Mouse (Mus musculus) ovary, postnatal 10 days (tissue): Measurements from ENCODE around the gene Ninl.
A peak's percentile ranks its signal among the peaks of the same experiment; 100 is the strongest.

Source experiments
- DNase-seq: peaks from one replicate; pipeline ENCODE4 v3.0.0; 2022; ENCODE audit warnings: low spot score

Ninl gene

GRCm38 (mm10) chr2:151039232-151039695 is at the start of gene Ninl, which contains the start of gene Nanp:
TSS of gene Ninl (minus strand) at chr2:151039382.
TSS of gene Nanp (minus strand) at chr2:151039398.
- DNase-seq, result peak; percentile 82

- DNase-seq, result no peak
Observed at GRCm38 (mm10) chr2:151056637-151057036, 17.5 kb upstream of the Ninl start.

- no peak for DNase-seq
Observed at GRCm38 (mm10) chr2:151040411-151040810, 1.2 kb upstream of the Ninl start.

GRCm38 (mm10) chr2:151039726-151040125 is 544 bp upstream of the Ninl start:
- DNase-seq, result no peak

GRCm38 (mm10) chr2:151038811-151039222 is 365 bp downstream of the Ninl start:
- peak; percentile 11 for DNase-seq

- no peak for DNase-seq
Observed at GRCm38 (mm10) chr2:151037876-151038552, 1.2 kb downstream of the Ninl start.

GRCm38 (mm10) chr2:151037292-151037691 is 1.9 kb downstream of the Ninl start:
- DNase-seq, result no peak

- DNase-seq, result no peak
Observed at GRCm38 (mm10) chr2:151036721-151037120, 2.5 kb downstream of the Ninl start.

GRCm38 (mm10) chr2:151034435-151034834 is 4.7 kb downstream of the Ninl start:
- no peak for DNase-seq

- DNase-seq, result no peak
Observed at GRCm38 (mm10) chr2:151021158-151021557, 18.0 kb downstream of the Ninl start.

- no peak for DNase-seq
Observed at GRCm38 (mm10) chr2:151015316-151015715, 23.9 kb downstream of the Ninl start.

GRCm38 (mm10) chr2:151011273-151011672 is 27.9 kb downstream of the Ninl start:
- DNase-seq, result no peak

GRCm38 (mm10) chr2:151009515-151010085 is 29.6 kb downstream of the Ninl start:
- DNase-seq, result no peak

- peak; percentile 66 for DNase-seq
Observed at GRCm38 (mm10) chr2:151008939-151009509, 30.2 kb downstream of the Ninl start.

GRCm38 (mm10) chr2:151008517-151008932 is 30.7 kb downstream of the Ninl start:
- no peak for DNase-seq

- no peak for DNase-seq
Observed at GRCm38 (mm10) chr2:151008006-151008405, 31.2 kb downstream of the Ninl start.

GRCm38 (mm10) chr2:151006281-151006945 is 32.8 kb downstream of the Ninl start:
- DNase-seq, result no peak

GRCm38 (mm10) chr2:151004390-151004789 is 34.8 kb downstream of the Ninl start:
- DNase-seq, result no peak

- no peak for DNase-seq
Observed at GRCm38 (mm10) chr2:151003796-151004195, 35.4 kb downstream of the Ninl start.

- DNase-seq, result no peak
Observed at GRCm38 (mm10) chr2:151001619-151002175, 37.5 kb downstream of the Ninl start.

GRCm38 (mm10) chr2:151000402-151001178 is 38.6 kb downstream of the Ninl start:
- no peak for DNase-seq

- DNase-seq, result no peak
Observed at GRCm38 (mm10) chr2:150999021-150999420, 40.2 kb downstream of the Ninl start.
